16 mouse cellular contexts compared by ENCODE assay signal in the genomic region with DNA sequence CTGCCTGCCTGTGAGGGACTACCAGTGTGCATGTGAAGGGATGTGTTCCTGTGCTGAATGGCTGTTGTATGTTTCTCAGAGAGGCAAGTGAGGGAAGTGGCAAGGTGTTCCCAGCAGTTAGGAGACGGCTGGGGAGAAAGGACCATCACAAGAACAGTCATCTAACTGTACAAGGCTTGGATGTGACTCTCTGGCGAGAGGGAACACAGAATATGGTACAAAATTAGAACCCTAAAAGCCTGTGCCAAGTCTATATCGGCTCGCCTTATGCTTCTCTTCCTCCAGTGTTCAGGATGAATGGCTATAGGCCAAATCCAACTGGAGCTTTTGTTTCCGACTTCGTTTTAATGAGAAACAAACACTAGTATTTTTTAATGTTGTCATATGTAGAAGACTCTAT.
DNase-seq lines count a peak whose midpoint lies in the region; ATAC-seq and TF ChIP-seq lines count a peak whose summit lies in the region.
"Had no signal": no experiment of that assay in that cellular context is flagged by ENCODE, and none has a peak within 500 bp of the region (broad histone marks: within the 10 kb centered on the region; RNA-seq: fewer than 3 reads in every experiment).

No protein-coding gene starts in this region.

- TF ChIP-seq CTCF in forebrain, postnatal 0 days (IDR thresholded peaks at IDR 0.05; ENCODE audit: low read depth) = no peak
- TF ChIP-seq CTCF in layer of hippocampus, adult 2 months (conservative IDR thresholded peaks at IDR 0.05) = no peak

- no peak overlapping the region for H3K4me3 ChIP-seq in forebrain, postnatal 0 days (ENCODE audit: low read depth, low read length)
- no peak overlapping the region for H3K4me3 ChIP-seq in forebrain, embryonic 11.5 days (ENCODE audit: low read depth, low read length)
- no peak overlapping the region for H3K4me3 ChIP-seq in layer of hippocampus, adult 2 months
- H3K4me3 ChIP-seq: embryonic facial prominence, embryonic 10.5 days had no signal

- peak overlapping the region; percentile 21; the same call in 1 of the 2 replicates for H3K27ac ChIP-seq in forebrain, postnatal 0 days (ENCODE audit: low read depth, low read length)
- no peak overlapping the region for H3K27ac ChIP-seq in forebrain, embryonic 11.5 days (ENCODE audit: low read depth, low read length)
- peak overlapping the region; percentile 54; the same call in 1 of the 2 replicates for H3K27ac ChIP-seq in layer of hippocampus, adult 2 months
- H3K27ac ChIP-seq: embryonic facial prominence, embryonic 10.5 days had no signal

- no peaks in the 10 kb centered on the region for H3K4me1 ChIP-seq in forebrain, postnatal 0 days (ENCODE audit: insufficient read depth)
- H3K4me1 ChIP-seq in forebrain, embryonic 11.5 days (replicated peaks; ENCODE audit: control insufficient read depth, insufficient read depth, low read length) = no peaks in the 10 kb centered on the region
- H3K4me1 ChIP-seq: embryonic facial prominence, embryonic 10.5 days had no signal

- H3K9me3 ChIP-seq in forebrain, postnatal 0 days (ENCODE audit: low read length) = no peaks in the 10 kb centered on the region
- H3K9me3 ChIP-seq in forebrain, embryonic 11.5 days (ENCODE audit: control insufficient read depth, low read length) = no peaks in the 10 kb centered on the region
- H3K9me3 ChIP-seq: embryonic facial prominence, embryonic 10.5 days; G1E had no signal

- H3K36me3 ChIP-seq in forebrain, postnatal 0 days (ENCODE audit: insufficient read depth) = no peaks in the 10 kb centered on the region
- no peaks in the 10 kb centered on the region for H3K36me3 ChIP-seq in forebrain, embryonic 11.5 days (ENCODE audit: control insufficient read depth, insufficient read depth, low read length)
- H3K36me3 ChIP-seq: embryonic facial prominence, embryonic 10.5 days; G1E had no signal

- WGBS in forebrain, postnatal 0 days = 49% methylated on average over 6 of the region's 6 CpGs
- 89% methylated on average over 6 of the region's 6 CpGs for WGBS in forebrain, embryonic 11.5 days

- ATAC-seq in forebrain, postnatal 0 days = peak; percentile 66; the same call in 1 of the 2 replicates
- ATAC-seq in forebrain, embryonic 11.5 days (replicated peaks; ENCODE audit: low FRiP score) = no peak
- no peak for ATAC-seq in CD4-positive, CD25-positive, alpha-beta regulatory T cell, adult 4 months

- no peak overlapping the region for H3K4me2 ChIP-seq in forebrain, postnatal 0 days (ENCODE audit: low read depth)
- H3K4me2 ChIP-seq in forebrain, embryonic 11.5 days (ENCODE audit: low read depth, low read length, severe bottlenecking) = no peak overlapping the region

- intact Hi-C loops in left cerebral cortex, postnatal 36 days (cut with DNase I) = loop anchor here (5.0 kb wide), 1 partner anchor 37 kb away; no protein-coding TSS in a partner anchor
- intact Hi-C loops in heart, postnatal 25 days (cut with DNase I) = no loop called here

- H3K27me3 ChIP-seq in forebrain, postnatal 0 days (ENCODE audit: insufficient read depth, low read length) = no peaks in the 10 kb centered on the region
- H3K27me3 ChIP-seq in forebrain, embryonic 11.5 days (ENCODE audit: control insufficient read depth, insufficient read depth, low read length) = no peaks in the 10 kb centered on the region

- peak; percentile 42 for DNase-seq in forebrain, postnatal 0 days
- DNase-seq in forebrain, embryonic 11.5 days (ENCODE audit: low spot score) = no peak
- peak; percentile 68 to 72 for DNase-seq in cerebellum, adult 18-20 months
- peak; percentile 44 to 58 for DNase-seq in layer of hippocampus, adult 2 months (ENCODE audit: low spot score in 2 of 2)
- peak; percentile 49 to 59 for DNase-seq in left cerebral cortex, postnatal 36 days (ENCODE audit: low spot score in 2 of 2)
- DNase-seq in heart, postnatal 25 days (ENCODE audit: low spot score) = no peak
- DNase-seq in T-cell, adult 2 months (ENCODE audit: low spot score) = no peak
- DNase-seq: B cell, adult 2 months; heart, adult 18-20 months; kidney, postnatal 14 days; lung, adult 18-20 months; retina, postnatal 1 day; thymus, postnatal 25 days had no signal

- H3K9ac ChIP-seq in forebrain, postnatal 0 days = no peak overlapping the region
- no peak overlapping the region for H3K9ac ChIP-seq in forebrain, embryonic 11.5 days (ENCODE audit: low read length)

Comparison
In these comparisons a context has a peak if more than half of its experiments do, and no peak if none do; other contexts are left out.
1. DNase-seq: peak in forebrain, postnatal 0 days (single experiment), cerebellum, adult 18-20 months (2 of 2), layer of hippocampus, adult 2 months (2 of 2) and left cerebral cortex, postnatal 36 days (2 of 2); none in forebrain, embryonic 11.5 days (single experiment), heart, postnatal 25 days (single experiment) and T-cell, adult 2 months (single experiment).